Mouse (Mus musculus): ENCODE data around the gene Tirap.
"Not testable (repeated sequence)": the region's sequence is repeated elsewhere in the genome, so short reads cannot be mapped to it uniquely, and the experiment has no call there.

Gene Tirap

GRCm38 (mm10) chr9:35147261-35147660 is 52.8 kb downstream of the Tirap start:
- DNase-seq (ENCODE audit: low spot score): not testable (repeated sequence)

- no peak for DNase-seq (ENCODE audit: low spot score)
Measured at GRCm38 (mm10) chr9:35145829-35146228, 54.3 kb downstream of the Tirap start.

GRCm38 (mm10) chr9:35145118-35145517 is 55.0 kb downstream of the Tirap start:
- DNase-seq (ENCODE audit: low spot score): no peak

- DNase-seq (ENCODE audit: low spot score): no peak
Measured at GRCm38 (mm10) chr9:35142221-35142620, 57.9 kb downstream of the Tirap start.

- no peak for DNase-seq (ENCODE audit: low spot score)
Measured at GRCm38 (mm10) chr9:35139231-35139744, 60.8 kb downstream of the Tirap start.

- DNase-seq (ENCODE audit: low spot score): no peak
Measured at GRCm38 (mm10) chr9:35138029-35138428, 62.1 kb downstream of the Tirap start.

- no peak for DNase-seq (ENCODE audit: low spot score)
Measured at GRCm38 (mm10) chr9:35135575-35135974, 64.5 kb downstream of the Tirap start.
